Mouse (Mus musculus) embryonic facial prominence, embryonic 13.5 days (tissue): Measurements from ENCODE around the gene Hjurp. TPM values are rescaled to one million over a fixed set of nuclear protein-coding genes. Genes with fewer than 3 reads are reported as not detected.

Source experiments
- ATAC-seq: fragments of 200-750 bp; cut with Nextera tagmentation; 2 replicates; pipeline ENCODE4 v1.8.0; 2017; ENCODE audit warnings: low read depth; ENCODE audit not compliant: insufficient number of reproducible peaks, insufficient read depth, low FRiP score, low TSS enrichment
- H3K27ac ChIP-seq: fragments of 300-500 bp; sonication (generic); 2 replicates; pipeline ENCODE4 v1.5.1; 2015; ENCODE audit warnings: moderate library complexity, mild to moderate bottlenecking, inconsistent platforms
- H3K27me3 ChIP-seq: fragments of 300-500 bp; sonication (generic); 2 replicates; pipeline ENCODE4 v1.6.1; 2015; ENCODE audit warnings: mild to moderate bottlenecking, inconsistent platforms
- H3K36me3 ChIP-seq: fragments of 300-500 bp; sonication (generic); 2 replicates; pipeline ENCODE4 v1.6.1; 2015; ENCODE audit warnings: mild to moderate bottlenecking, inconsistent platforms
- H3K4me1 ChIP-seq: fragments of 300-500 bp; sonication (generic); 2 replicates; pipeline ENCODE4 v1.6.1; 2015; ENCODE audit warnings: inconsistent platforms
- H3K4me2 ChIP-seq: fragments of 300-500 bp; sonication (generic); 2 replicates; pipeline ENCODE4 v1.6.1; 2015; ENCODE audit warnings: moderate library complexity, mild to moderate bottlenecking, inconsistent platforms
- H3K4me3 ChIP-seq: fragments of 300-500 bp; sonication (generic); 2 replicates; pipeline ENCODE4 v1.5.1; 2015; ENCODE audit warnings: mild to moderate bottlenecking, inconsistent platforms
- H3K9ac ChIP-seq: fragments of 300-500 bp; sonication (generic); 2 replicates; pipeline ENCODE4 v1.6.1; 2015; ENCODE audit warnings: mild to moderate bottlenecking, inconsistent platforms
- H3K9me3 ChIP-seq: fragments of 300-500 bp; sonication (generic); 2 replicates; pipeline ENCODE4 v1.6.1; 2016; ENCODE audit warnings: inconsistent platforms
- whole genome bisulfite sequencing: fragments of 180-500 bp; shearing (Covaris S2); methylation state at CpG from one replicate; pipeline ENCODE4 v1.1.7; 2015; ENCODE audit warnings: mixed read lengths; 5-methylcytosine and 5-hydroxymethylcytosine counted together
- polyA plus RNA-seq: library from polyadenylated mRNA; unstranded; fragments of >200 nt; fragmentation: Nextera tagmentation; extraction: Ambion mirVana; gene quantifications from 2 replicates; pipeline ENCODE4 v1.2.1, GENCODE M21; 2015

Gene Hjurp
- polyA plus RNA-seq, 1 experiment from 2014 or later, result 198 TPM

- Histone ChIP-seq H3K4me1 (no peaks in the 10 kb centered on the region), H3K9me3 (peaks cover 62% of the 10 kb centered on the region), H3K36me3 (no peaks in the 10 kb centered on the region), H3K9ac (no peak overlapping the region), H3K4me2 (no peak overlapping the region), H3K27me3 (no peaks in the 10 kb centered on the region), H3K27ac (no peak overlapping the region), H3K4me3 (no peak overlapping the region)
- ATAC-seq, result no peak
- WGBS, result 75% methylated on average over 2 of the region's 2 CpGs
Measured at GRCm38 (mm10) chr1:88214462-88214952, 62.9 kb downstream of the Hjurp start.

- 79% methylated on average over 2 of the region's 2 CpGs for WGBS
Measured at GRCm38 (mm10) chr1:88213766-88214461, 63.5 kb downstream of the Hjurp start.

GRCm38 (mm10) chr1:88213061-88213460 is 64.4 kb downstream of the Hjurp start:
- no peaks in the 10 kb centered on the region for H3K36me3 ChIP-seq
- H3K9ac ChIP-seq, result no peak overlapping the region
- ATAC-seq, result no peak
- WGBS, result 83% methylated on average over 1 of the region's 1 CpGs
- H3K27me3 ChIP-seq, result no peaks in the 10 kb centered on the region
- no peak overlapping the region for H3K4me2 ChIP-seq
- no peaks in the 10 kb centered on the region for H3K4me1 ChIP-seq
- H3K4me3 ChIP-seq, result no peak overlapping the region
- no peak overlapping the region for H3K27ac ChIP-seq
- H3K9me3 ChIP-seq, result peaks cover 62% of the 10 kb centered on the region

More at GRCm38 (mm10) chr1:88213766-88214461, 63.5 kb downstream of the Hjurp start:
- Histone ChIP-seq H3K36me3 (no peaks in the 10 kb centered on the region), H3K9ac (no peak overlapping the region), H3K9me3 (peaks cover 62% of the 10 kb centered on the region), H3K4me1 (no peaks in the 10 kb centered on the region), H3K4me3 (no peak overlapping the region), H3K27me3 (no peaks in the 10 kb centered on the region), H3K27ac (no peak overlapping the region), H3K4me2 (no peak overlapping the region)
- 0 out of 2 replicates have a peak, but pooled peaks have one; percentile 1 for ATAC-seq

Other genes starting within 250 kb of the Hjurp start
- gene Ugt1a10, start 222.2 kb downstream of the Hjurp start, polyA plus RNA-seq, result not detected in 2 replicates
- not detected in 2 replicates for gene Ugt1a9, start 206.8 kb downstream of the Hjurp start, polyA plus RNA-seq
- gene Ugt1a8, start 189.8 kb downstream of the Hjurp start, polyA plus RNA-seq, result not detected in 2 replicates
- 1.6 and 1.7 TPM in 2 replicates for gene Ugt1a7c, start 182.6 kb downstream of the Hjurp start, polyA plus RNA-seq
- 0.17 and 0.29 TPM in 2 replicates for gene Ugt1a6b, start 174.4 kb downstream of the Hjurp start, polyA plus RNA-seq
- 4.4 and 4.8 TPM in 2 replicates for gene Ugt1a6a, start 142.8 kb downstream of the Hjurp start, polyA plus RNA-seq
- not detected in 2 replicates for gene Ugt1a5, start 111.6 kb downstream of the Hjurp start, polyA plus RNA-seq
- gene Ugt1a2, start 77.0 kb downstream of the Hjurp start, polyA plus RNA-seq, result not detected in 2 replicates
- gene Dnajb3, start 71.9 kb downstream of the Hjurp start, polyA plus RNA-seq, result 11.6 and 13.2 TPM in 2 replicates
- gene Ugt1a1, start 65.7 kb downstream of the Hjurp start, polyA plus RNA-seq, result not detected in 2 replicates
- 1.1 and 1.2 TPM in 2 replicates for gene Mroh2a, start 50.6 kb downstream of the Hjurp start, polyA plus RNA-seq
- not detected in 2 replicates for gene Trpm8, start within 50 bp of the Hjurp start, polyA plus RNA-seq
- gene Spp2, start 129.3 kb upstream of the Hjurp start, polyA plus RNA-seq, result 3.8 TPM in 1 of 2 replicates, not detected in the other
- not detected in 2 replicates for gene Glrp1, start 232.4 kb upstream of the Hjurp start, polyA plus RNA-seq